Mouse (Mus musculus) fat pad, adult 2 months (tissue): Measurements from ENCODE around the gene Zbtb38.
"Not testable (repeated sequence)": the region's sequence is repeated elsewhere in the genome, so short reads cannot be mapped to it uniquely, and the experiment has no call there.

Source experiments
- DNase-seq: peaks from one replicate; pipeline ENCODE4 v3.0.0-alpha.2; 2011; ENCODE audit warnings: low read depth, low spot score; ENCODE audit errors: extremely low read depth

Gene Zbtb38

DNA sequence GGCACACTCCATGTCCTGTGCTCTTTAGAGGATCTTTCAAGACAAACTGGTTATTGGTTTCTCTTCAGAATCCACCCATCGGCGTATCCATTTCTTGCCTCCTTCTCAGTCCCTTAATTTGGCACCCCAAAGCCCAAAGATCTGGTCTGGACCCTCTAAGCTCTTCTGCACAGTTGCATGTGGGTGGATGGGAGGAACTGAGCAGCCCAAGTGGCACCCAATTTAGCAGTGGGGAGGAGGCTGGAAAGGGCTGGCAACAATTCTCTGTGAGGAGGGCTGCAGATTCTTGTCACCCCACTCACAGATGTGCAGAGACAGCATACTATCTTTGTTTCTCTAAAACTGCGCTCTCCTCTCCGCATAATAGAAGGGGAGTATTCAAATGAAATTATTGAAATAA is 103.3 kb downstream of the Zbtb38 start:
- DNase-seq, result no peak

DNA sequence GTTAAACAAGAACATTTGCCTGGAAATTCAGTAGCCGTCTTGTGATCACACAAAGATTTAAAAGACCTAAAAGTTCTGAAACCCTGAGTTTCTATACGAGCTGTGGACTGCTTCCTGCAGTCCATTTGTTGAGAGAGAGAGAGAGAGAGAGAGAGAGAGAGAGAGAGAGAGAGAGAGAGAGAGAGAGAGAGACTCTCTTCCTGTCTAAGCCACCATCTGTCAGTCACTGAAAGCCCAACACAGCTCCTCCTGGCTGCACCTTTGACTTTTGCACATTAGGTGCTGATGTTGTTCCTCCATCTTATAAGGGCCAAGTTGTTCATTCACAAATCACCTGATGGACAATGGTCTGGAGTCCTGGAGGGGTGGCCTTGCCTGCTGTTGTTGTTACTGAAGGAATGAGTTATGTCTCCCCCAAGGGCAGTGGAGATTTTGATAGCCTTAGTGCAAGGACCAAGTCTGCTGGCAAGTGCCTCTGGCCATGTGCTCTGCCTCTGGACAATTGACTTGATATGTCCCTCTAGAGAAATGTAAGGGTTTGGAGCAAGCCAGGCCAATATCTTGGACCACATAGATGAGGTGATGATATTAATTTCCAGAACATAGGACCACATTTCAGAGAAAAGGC is 105.8 kb downstream of the Zbtb38 start:
- no peak for DNase-seq

DNA sequence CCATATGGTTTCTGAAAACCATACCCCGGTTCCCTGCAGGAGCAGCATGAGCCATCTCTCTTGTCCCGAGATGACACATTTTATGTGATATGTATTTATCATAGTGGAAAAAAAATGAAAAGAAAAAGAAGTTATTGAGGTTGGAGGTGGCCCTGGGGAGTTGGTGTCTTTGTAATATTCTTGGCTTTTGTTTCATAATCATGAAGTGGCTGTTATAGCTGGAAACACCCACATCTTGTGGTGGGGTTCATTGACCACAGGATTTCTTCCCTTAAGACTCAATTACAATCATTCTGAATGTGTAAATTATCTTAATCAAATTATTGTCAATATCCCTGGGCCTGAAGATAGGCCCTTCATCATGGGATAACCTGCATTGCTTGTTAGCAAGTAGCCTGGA is 107.8 kb downstream of the Zbtb38 start:
- DNase-seq, result no peak

DNA sequence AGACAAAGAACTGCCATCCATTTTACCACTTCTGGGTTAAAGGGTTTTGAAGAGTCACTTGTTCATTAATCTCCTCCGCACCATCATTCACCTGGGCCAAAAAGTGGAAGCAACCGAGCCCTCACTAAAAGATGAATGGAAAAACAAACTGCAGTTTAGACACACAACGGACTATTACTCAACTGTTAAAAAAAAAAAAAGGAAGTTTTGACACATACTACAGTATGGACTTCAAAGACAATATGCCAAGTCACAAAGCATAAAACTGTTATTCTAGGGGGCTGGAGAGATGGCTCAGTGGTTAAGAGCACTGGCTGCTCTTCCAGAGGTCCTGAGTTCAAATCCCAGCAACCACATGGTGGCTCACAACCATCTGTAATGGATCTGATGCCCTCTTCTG is 108.6 kb downstream of the Zbtb38 start:
- DNase-seq, result not testable (repeated sequence)

DNA sequence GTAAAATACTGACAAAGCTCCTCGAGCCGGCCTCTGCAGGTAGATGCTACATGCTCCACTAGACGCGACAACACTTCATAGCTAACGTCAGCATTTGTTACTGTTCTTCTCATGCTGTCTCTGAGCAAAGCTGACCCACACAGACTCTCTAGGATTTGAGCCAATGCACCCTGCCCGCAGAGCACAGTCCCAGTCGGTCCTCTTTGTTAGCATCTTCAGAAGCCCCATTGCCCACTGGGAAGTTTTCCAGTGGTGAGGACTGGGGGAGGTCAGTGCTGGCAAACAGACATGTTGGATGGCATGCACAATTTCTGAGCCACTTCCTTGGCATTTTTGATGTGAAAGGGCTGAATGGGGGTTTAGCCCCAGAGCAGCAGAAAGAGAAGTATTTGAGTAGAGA is 113.2 kb downstream of the Zbtb38 start:
- DNase-seq, result no peak

DNA sequence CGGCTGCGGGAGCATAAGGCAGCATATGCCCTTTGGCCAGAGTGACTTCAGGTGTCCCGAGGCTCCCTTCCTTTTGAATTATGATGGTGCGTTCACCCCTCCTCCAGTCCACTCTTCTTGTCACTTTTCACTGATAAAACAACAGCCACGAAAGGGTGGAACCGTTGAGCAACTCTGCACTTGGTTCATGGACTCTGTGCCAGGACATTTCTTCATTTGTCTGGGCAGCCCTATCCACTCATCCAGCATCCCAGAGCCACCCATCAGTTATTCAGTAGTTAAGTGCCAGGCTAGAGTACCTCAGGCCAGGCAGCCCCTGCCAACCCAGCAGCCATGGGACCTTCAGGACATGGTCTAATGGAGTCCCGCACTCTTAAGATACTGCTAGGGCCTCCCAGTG is 114.1 kb downstream of the Zbtb38 start:
- DNase-seq, result no peak

DNA sequence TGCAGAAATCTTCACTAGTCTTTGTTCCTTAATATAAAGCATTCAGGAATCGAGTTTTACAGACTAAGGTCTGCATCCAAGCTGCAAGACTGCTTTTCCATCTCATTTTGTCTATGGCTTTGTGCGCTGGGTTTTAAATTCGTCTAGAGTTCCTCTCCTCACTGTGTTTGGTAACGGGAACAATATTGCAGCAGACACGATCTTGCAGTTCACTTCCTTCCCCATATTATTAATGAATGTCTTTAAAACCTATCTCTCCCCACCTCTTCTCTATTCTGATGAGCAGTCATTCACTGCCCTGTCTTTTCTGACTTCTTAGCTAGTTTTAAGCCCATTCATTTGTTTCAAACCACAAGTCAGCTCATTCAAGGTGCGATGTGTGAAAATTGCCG is 115.5 kb downstream of the Zbtb38 start:
- no peak for DNase-seq

DNA sequence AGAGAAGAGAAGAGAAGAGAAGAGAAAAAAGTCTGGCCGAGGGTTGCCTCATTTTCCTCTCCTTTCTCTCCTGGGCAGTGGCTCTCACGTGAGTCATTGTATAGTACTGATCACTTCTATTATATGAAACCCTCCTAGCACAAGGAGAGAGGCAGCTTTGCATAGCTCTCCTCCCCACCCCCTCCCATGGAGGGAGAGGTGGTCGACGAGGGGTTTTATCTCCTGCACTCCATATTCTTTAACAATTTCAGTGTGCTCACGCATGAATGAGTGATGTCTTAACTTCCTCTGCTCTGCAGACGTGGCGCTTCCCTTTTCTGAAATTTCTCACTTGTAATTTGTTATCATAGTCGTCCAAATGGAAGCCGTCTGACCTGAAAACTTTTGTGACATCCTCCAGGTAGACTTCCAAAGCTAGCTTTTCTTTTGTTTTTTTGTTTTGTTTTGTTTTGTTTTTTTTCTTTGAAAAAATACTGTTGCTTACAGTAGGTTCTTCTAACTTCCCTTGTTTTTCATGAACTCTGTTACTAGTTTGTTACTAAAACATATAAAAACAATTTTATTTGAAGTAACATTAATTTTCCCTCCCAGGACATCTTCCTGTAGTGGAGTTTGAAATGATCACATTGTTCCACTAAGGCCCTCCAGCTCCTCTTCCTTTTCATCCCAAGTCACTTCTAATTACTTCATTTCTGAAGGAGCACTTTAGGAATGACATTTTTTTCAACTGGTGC is 116.0 kb downstream of the Zbtb38 start:
- no peak for DNase-seq

DNA sequence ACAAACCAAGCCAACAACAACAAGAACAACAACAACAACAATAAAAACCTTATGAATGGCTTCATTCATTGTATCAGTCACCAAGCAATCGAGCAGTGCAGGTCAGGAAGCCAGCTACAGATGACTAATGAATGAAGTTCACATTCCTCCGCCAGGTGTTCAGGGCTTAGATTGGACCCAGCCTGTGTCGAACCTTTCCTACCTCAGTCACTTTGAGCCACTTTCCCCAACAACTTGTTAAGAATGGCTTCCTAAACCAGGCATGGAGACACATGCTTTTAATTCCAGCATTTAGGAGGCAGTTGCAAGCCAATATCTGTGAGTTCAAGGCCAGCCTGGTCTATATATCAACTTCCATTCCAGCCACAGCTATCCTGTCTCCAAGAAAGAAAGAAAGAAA is 116.7 kb downstream of the Zbtb38 start:
- DNase-seq, result no peak

DNA sequence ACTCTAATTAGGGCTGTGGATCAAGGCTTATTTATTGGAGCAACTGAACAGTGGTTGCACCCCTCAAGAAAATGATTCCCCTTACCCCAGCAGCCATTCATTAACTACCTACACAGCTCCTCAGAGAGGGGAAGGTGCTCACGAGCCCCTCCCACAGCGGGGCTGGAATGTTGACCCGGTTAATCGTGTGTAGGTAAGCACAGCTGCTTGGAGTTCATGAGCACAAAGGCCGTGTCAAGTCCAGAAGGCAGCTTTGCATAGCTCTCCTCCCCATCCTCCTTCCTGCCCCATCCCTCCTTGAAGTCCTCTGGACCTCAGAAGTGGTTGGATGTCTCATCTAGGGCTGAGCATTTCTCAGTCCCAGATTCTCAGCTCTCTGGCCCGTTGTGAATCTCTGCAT is 117.5 kb downstream of the Zbtb38 start:
- no peak for DNase-seq

DNA sequence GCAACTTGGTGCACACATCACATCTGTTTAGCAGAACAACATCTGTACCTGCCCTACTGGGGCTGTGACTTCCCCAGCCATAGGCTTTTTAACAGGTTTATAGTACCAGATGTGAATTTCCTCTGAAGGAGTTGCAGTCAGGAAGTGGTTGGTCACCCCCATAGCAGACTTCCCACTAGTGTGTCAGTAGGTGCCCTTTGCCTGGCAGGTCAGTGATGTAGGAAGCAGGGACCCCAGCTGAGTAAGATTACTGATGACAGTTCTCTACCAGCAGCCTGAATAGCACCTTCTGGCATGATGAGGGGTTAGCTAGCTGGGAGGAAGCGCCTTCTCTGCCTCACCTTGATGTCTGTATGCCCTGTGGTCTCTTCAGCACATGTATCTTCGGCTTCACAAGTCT is 118.9 kb downstream of the Zbtb38 start:
- DNase-seq, result no peak
